Mouse (Mus musculus) E14TG2a.4 (cell line): ENCODE results near the gene Ppm1h.
A peak's percentile ranks its signal among the peaks of the same experiment; 100 is the strongest.

Experiments
- H3K27me3 ChIP-seq: 2 replicates; pipeline ENCODE4 v1.6.1; 2014; ENCODE audit warnings: low read length, control low read depth; ENCODE audit not compliant: insufficient read depth
- H3K36me3 ChIP-seq: 2 replicates; pipeline ENCODE4 v1.6.1; 2014; ENCODE audit warnings: low read length, control low read depth; ENCODE audit not compliant: insufficient read depth
- H3K4me1 ChIP-seq: replicated peaks from 2 replicates; pipeline ENCODE4 v1.6.1; 2014; ENCODE audit warnings: low read depth, low read length, control low read depth
- H3K4me3 ChIP-seq: replicated peaks from 2 replicates; pipeline ENCODE4 v1.5.1; 2014; ENCODE audit warnings: mild to moderate bottlenecking, low read length
- H3K9me3 ChIP-seq: 2 replicates; pipeline ENCODE4 v1.6.1; 2014; ENCODE audit warnings: low read length, control low read depth
- CTCF ChIP-seq: conservative IDR thresholded peaks from 2 replicates; pipeline ENCODE4 v1.5.1; 2014; ENCODE audit warnings: low read length
- NANOG ChIP-seq: IDR thresholded peaks from 2 replicates; pipeline ENCODE4 v1.6.1; 2014; ENCODE audit warnings: borderline replicate concordance, low read length, mixed read lengths
- POU5F1 ChIP-seq: IDR thresholded peaks from 2 replicates; pipeline ENCODE4 v1.6.1; 2014; ENCODE audit warnings: low read length, borderline replicate concordance

Gene Ppm1h

GRCm38 (mm10) chr10:122803906-122804305 lies 125.3 kb downstream of the Ppm1h start:
- Histone ChIP-seq H3K27me3 (peaks cover 16% of the 10 kb centered on the region), H3K9me3 (no peaks in the 10 kb centered on the region), H3K36me3 (no peaks in the 10 kb centered on the region), H3K4me1 (peaks cover 42% of the 10 kb centered on the region), H3K4me3 (no peak overlapping the region)
- no peak for TF ChIP-seq POU5F1
- TF ChIP-seq CTCF = peak; percentile 64
- TF ChIP-seq NANOG = no peak

DNA sequence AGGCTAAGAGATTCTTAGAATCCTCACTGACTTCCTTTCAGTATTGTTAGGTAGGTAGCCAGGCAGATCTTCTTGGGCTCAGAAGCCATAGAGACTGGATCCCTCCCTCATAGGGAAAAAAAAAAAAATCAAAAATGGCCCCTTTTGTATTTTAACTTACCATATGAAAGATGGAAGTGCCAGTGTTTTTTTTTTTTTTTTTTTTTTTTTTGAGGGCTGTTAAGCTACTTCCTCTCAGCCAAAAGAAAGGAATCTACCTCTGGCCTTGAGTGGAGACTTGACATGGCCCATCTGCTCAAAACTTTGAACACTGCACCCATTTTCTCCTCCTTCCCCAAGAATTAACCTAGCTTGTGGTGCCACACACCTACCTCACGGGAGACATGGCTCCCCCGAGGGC lies 127.3 kb downstream of the Ppm1h start:
- Histone ChIP-seq H3K27me3 (peaks cover 19% of the 10 kb centered on the region), H3K9me3 (no peaks in the 10 kb centered on the region), H3K4me3 (no peak overlapping the region), H3K4me1 (peaks cover 42% of the 10 kb centered on the region), H3K36me3 (no peaks in the 10 kb centered on the region)
- TF ChIP-seq NANOG (no peak), POU5F1 (no peak), CTCF (no peak)

- Histone ChIP-seq H3K4me3 (no peak overlapping the region), H3K4me1 (peaks cover 33% of the 10 kb centered on the region), H3K9me3 (no peaks in the 10 kb centered on the region), H3K36me3 (no peaks in the 10 kb centered on the region), H3K27me3 (peaks cover 5% of the 10 kb centered on the region)
- TF ChIP-seq CTCF (peak; percentile 78), NANOG (no peak)
These were observed 128.9 kb downstream of the Ppm1h start for GRCm38 (mm10) chr10:122807127-122808105.

GRCm38 (mm10) chr10:122808186-122808585 lies 129.6 kb downstream of the Ppm1h start:
- Histone ChIP-seq H3K27me3 (0 out of 2 replicates have a peak, but pooled peaks cover 4% of the 10 kb centered on the region), H3K4me1 (peaks cover 25% of the 10 kb centered on the region), H3K9me3 (no peaks in the 10 kb centered on the region), H3K4me3 (no peak overlapping the region), H3K36me3 (no peaks in the 10 kb centered on the region)
- TF ChIP-seq NANOG (no peak), POU5F1 (no peak), CTCF (no peak)

- Histone ChIP-seq H3K4me3 (no peak overlapping the region), H3K27me3 (0 out of 2 replicates have a peak, but pooled peaks cover 4% of the 10 kb centered on the region), H3K4me1 (peaks cover 19% of the 10 kb centered on the region), H3K36me3 (no peaks in the 10 kb centered on the region), H3K9me3 (no peaks in the 10 kb centered on the region)
- TF ChIP-seq NANOG (no peak), POU5F1 (no peak), CTCF (no peak)
These were observed 131.3 kb downstream of the Ppm1h start for GRCm38 (mm10) chr10:122809851-122810250.

DNA sequence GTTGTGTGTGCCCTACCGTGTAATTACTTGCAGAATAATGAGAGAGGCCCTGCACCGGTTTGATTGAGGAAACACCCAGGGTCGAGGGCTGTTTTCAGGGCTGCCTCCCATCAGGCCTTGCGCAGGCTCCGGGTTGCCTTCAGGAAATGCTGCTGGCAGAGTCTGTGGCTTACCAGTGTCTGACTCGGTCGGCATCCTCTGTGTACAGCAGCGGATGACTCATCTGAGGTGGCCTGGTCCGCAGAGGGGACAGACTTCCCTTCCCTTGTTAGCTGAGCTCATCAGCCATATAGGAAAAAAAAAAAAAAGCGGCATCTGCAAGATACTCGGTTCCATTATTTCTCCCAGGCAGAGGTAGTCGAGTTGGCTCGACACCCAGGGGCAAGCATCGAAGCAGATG lies 136.5 kb downstream of the Ppm1h start:
- Histone ChIP-seq H3K4me1 (no peaks in the 10 kb centered on the region), H3K36me3 (no peaks in the 10 kb centered on the region), H3K27me3 (peaks cover 3% of the 10 kb centered on the region; the same call in 1 of the 2 replicates), H3K9me3 (no peaks in the 10 kb centered on the region), H3K4me3 (no peak overlapping the region)
- no peak for TF ChIP-seq NANOG
- TF ChIP-seq POU5F1 = no peak
- no peak for TF ChIP-seq CTCF

- H3K9me3 ChIP-seq = no peaks in the 10 kb centered on the region
- H3K4me1 ChIP-seq = no peaks in the 10 kb centered on the region
- TF ChIP-seq NANOG = no peak
- no peak for TF ChIP-seq POU5F1
- no peak for TF ChIP-seq CTCF
- H3K36me3 ChIP-seq = no peaks in the 10 kb centered on the region
- peaks cover 6% of the 10 kb centered on the region; the same call in 1 of the 2 replicates for H3K27me3 ChIP-seq
- H3K4me3 ChIP-seq = no peak overlapping the region
These were observed 139.2 kb downstream of the Ppm1h start for GRCm38 (mm10) chr10:122817741-122818140.

- no peaks in the 10 kb centered on the region for H3K9me3 ChIP-seq
- TF ChIP-seq NANOG = no peak
- TF ChIP-seq POU5F1 = no peak
- TF ChIP-seq CTCF = no peak
- no peak overlapping the region for H3K4me3 ChIP-seq
- H3K36me3 ChIP-seq = no peaks in the 10 kb centered on the region
- peaks cover 15% of the 10 kb centered on the region; the same call in 1 of the 2 replicates for H3K27me3 ChIP-seq
- no peaks in the 10 kb centered on the region for H3K4me1 ChIP-seq
These were observed 141.2 kb downstream of the Ppm1h start for GRCm38 (mm10) chr10:122819808-122820207.
